Mouse (Mus musculus) hindbrain, postnatal 0 days (tissue): ENCODE measurements around the gene Epb41l5. TPM values are rescaled to one million over a fixed set of nuclear protein-coding genes. Genes with fewer than 3 reads are reported as not detected.

Experiments
- ATAC-seq: fragments of 200-750 bp; cut with Nextera tagmentation; 2 replicates; pipeline ENCODE4 v1.8.0; 2017; ENCODE audit warnings: mild to moderate bottlenecking, moderate TSS enrichment, moderate library complexity
- DNase-seq: peaks from one replicate; pipeline ENCODE4 v3.0.0-alpha.2; 2015; ENCODE audit warnings: low spot score
- H3K27ac ChIP-seq: fragments of 300-500 bp; sonication (generic); 2 replicates; pipeline ENCODE4 v1.5.1; 2014; ENCODE audit warnings: mild to moderate bottlenecking
- H3K27me3 ChIP-seq: fragments of 300-500 bp; sonication (generic); 2 replicates; pipeline ENCODE4 v1.6.1; 2014; ENCODE audit warnings: low read length, mixed read lengths; ENCODE audit not compliant: insufficient read depth
- H3K36me3 ChIP-seq: fragments of 300-500 bp; sonication (generic); 2 replicates; pipeline ENCODE4 v1.6.1; 2014; ENCODE audit warnings: low read length, mixed read lengths; ENCODE audit not compliant: insufficient read depth
- H3K4me1 ChIP-seq: fragments of 300-500 bp; sonication (generic); 2 replicates; pipeline ENCODE4 v1.6.1; 2014; ENCODE audit warnings: antibody characterized with exemption, low read length, mixed read lengths; ENCODE audit not compliant: insufficient read depth
- H3K4me2 ChIP-seq: fragments of 300-500 bp; sonication (generic); 2 replicates; pipeline ENCODE4 v1.6.1; 2014; ENCODE audit warnings: low read depth, mild to moderate bottlenecking, low read length, moderate library complexity, mixed read lengths
- H3K4me3 ChIP-seq: fragments of 300-500 bp; sonication (generic); 2 replicates; pipeline ENCODE4 v1.5.1; 2014; ENCODE audit warnings: low read length
- H3K9ac ChIP-seq: fragments of 300-500 bp; sonication (generic); replicated peaks from 2 replicates; pipeline ENCODE4 v1.6.1; 2014; ENCODE audit warnings: mild to moderate bottlenecking, low read length, moderate library complexity, mixed read lengths
- H3K9me3 ChIP-seq: fragments of 300-500 bp; sonication (generic); 2 replicates; pipeline ENCODE4 v1.6.1; 2016; ENCODE audit warnings: low read length, mixed read lengths
- CTCF ChIP-seq: IDR thresholded peaks from 2 replicates; pipeline ENCODE4 v1.5.1; 2016; ENCODE audit warnings: antibody characterized with exemption, control low read depth, low read depth
- WGBS: fragments of 180-500 bp; shearing (Covaris S2); extraction: QIAGEN DNeasy Blood & Tissue Kit; methylation state at CpG from one replicate; pipeline ENCODE4 v1.1.7; 2014; 5-methylcytosine and 5-hydroxymethylcytosine counted together
- polyA plus RNA-seq: library from polyadenylated mRNA; unstranded; fragments of >200 nt; fragmentation: Nextera tagmentation; extraction: Ambion mirVana; gene quantifications from 2 replicates; pipeline ENCODE4 v1.2.1, GENCODE M21; 2015
- total RNA-seq: library from RNA; depleted of rRNA; stranded (reverse); fragments of >200 nt; gene quantifications from 2 replicates; pipeline ENCODE4 v1.2.3, GENCODE M21; 2014

Epb41l5 gene
- total and polyA plus RNA-seq, 2 experiments from 2014 or later = 11.6 to 13.0 TPM

GRCm38 (mm10) chr1:119545164-119545563, 103.6 kb downstream of the Epb41l5 start:
- Histone ChIP-seq H3K4me1 (no peaks in the 10 kb centered on the region), H3K9ac (no peak overlapping the region), H3K4me2 (no peak overlapping the region), H3K36me3 (peaks cover 7% of the 10 kb centered on the region; the same call in 1 of the 2 replicates), H3K27me3 (no peaks in the 10 kb centered on the region), H3K4me3 (no peak overlapping the region), H3K27ac (no peak overlapping the region), H3K9me3 (no peaks in the 10 kb centered on the region)
- no peak for DNase-seq
- WGBS = 92% methylated on average over 2 of the region's 2 CpGs
- no peak for TF ChIP-seq CTCF
- no peak for ATAC-seq

- ATAC-seq = no peak
- H3K27me3 ChIP-seq = no peaks in the 10 kb centered on the region
- H3K4me3 ChIP-seq = no peak overlapping the region
- no peak for TF ChIP-seq CTCF
- no peak overlapping the region for H3K27ac ChIP-seq
- no peaks in the 10 kb centered on the region for H3K9me3 ChIP-seq
- H3K4me1 ChIP-seq = no peaks in the 10 kb centered on the region
- DNase-seq = no peak
- no peak overlapping the region for H3K4me2 ChIP-seq
- H3K9ac ChIP-seq = no peak overlapping the region
- WGBS = 93% methylated on average over 5 of the region's 5 CpGs
- peaks cover 4% of the 10 kb centered on the region; the same call in 1 of the 2 replicates for H3K36me3 ChIP-seq
These were observed 104.1 kb downstream of the Epb41l5 start for GRCm38 (mm10) chr1:119544611-119545155.

GRCm38 (mm10) chr1:119543316-119543715, 105.5 kb downstream of the Epb41l5 start:
- Histone ChIP-seq H3K27ac (no peak overlapping the region), H3K4me1 (no peaks in the 10 kb centered on the region), H3K27me3 (no peaks in the 10 kb centered on the region), H3K9ac (no peak overlapping the region), H3K4me3 (no peak overlapping the region), H3K9me3 (no peaks in the 10 kb centered on the region), H3K36me3 (peaks cover 4% of the 10 kb centered on the region; the same call in 1 of the 2 replicates), H3K4me2 (no peak overlapping the region)
- 92% methylated on average over 6 of the region's 6 CpGs for WGBS
- no peak for ATAC-seq
- no peak for DNase-seq
- no peak for TF ChIP-seq CTCF

- no peak for DNase-seq
- Histone ChIP-seq H3K27me3 (no peaks in the 10 kb centered on the region), H3K4me3 (no peak overlapping the region), H3K36me3 (peaks cover 4% of the 10 kb centered on the region; the same call in 1 of the 2 replicates), H3K4me2 (no peak overlapping the region), H3K9ac (no peak overlapping the region), H3K27ac (no peak overlapping the region), H3K4me1 (no peaks in the 10 kb centered on the region), H3K9me3 (no peaks in the 10 kb centered on the region)
- no peak for ATAC-seq
- WGBS = 90% methylated on average over 3 of the region's 3 CpGs
- no peak for TF ChIP-seq CTCF
These were observed 107.2 kb downstream of the Epb41l5 start for GRCm38 (mm10) chr1:119541570-119541969.

GRCm38 (mm10) chr1:119540836-119541557, 107.8 kb downstream of the Epb41l5 start:
- no peak for TF ChIP-seq CTCF
- DNase-seq (no peak), ATAC-seq (no peak)
- WGBS = 87% methylated on average over 9 of the region's 9 CpGs
- Histone ChIP-seq H3K9ac (no peak overlapping the region), H3K27me3 (no peaks in the 10 kb centered on the region), H3K27ac (no peak overlapping the region), H3K4me1 (no peaks in the 10 kb centered on the region), H3K4me2 (no peak overlapping the region), H3K4me3 (no peak overlapping the region), H3K9me3 (no peaks in the 10 kb centered on the region), H3K36me3 (peaks cover 4% of the 10 kb centered on the region; the same call in 1 of the 2 replicates)

DNA sequence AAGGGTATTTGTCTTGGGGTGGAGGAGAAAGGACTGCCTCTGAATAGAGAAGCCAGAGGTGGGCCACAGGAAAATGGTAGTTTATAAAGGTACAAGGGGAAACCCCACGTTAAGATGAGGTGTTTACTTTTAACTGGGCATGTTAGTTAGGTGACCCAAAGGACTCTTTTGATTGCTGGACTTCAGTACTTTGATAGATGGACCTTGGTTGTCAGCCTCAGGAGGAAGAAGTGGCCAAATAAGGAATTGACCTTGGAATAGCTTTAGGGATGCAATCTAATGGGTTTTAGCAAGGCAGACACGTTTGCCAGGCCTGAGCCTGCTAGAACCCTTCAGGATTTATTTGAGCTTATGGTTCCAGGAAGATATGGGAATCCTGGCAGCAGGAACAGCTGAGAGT, 109.5 kb downstream of the Epb41l5 start:
- no peak overlapping the region for H3K4me2 ChIP-seq
- no peaks in the 10 kb centered on the region for H3K9me3 ChIP-seq
- no peak overlapping the region for H3K27ac ChIP-seq
- peaks cover 4% of the 10 kb centered on the region; the same call in 1 of the 2 replicates for H3K36me3 ChIP-seq
- H3K4me3 ChIP-seq = no peak overlapping the region
- TF ChIP-seq CTCF = no peak
- no peak overlapping the region for H3K9ac ChIP-seq
- ATAC-seq = no peak
- no peaks in the 10 kb centered on the region for H3K27me3 ChIP-seq
- H3K4me1 ChIP-seq = no peaks in the 10 kb centered on the region
- no peak for DNase-seq
- whole genome bisulfite sequencing = 81% methylated on average over 2 of the region's 2 CpGs

- DNase-seq = no peak
- no peak overlapping the region for H3K27ac ChIP-seq
- H3K4me2 ChIP-seq = no peak overlapping the region
- ATAC-seq = no peak
- no peak overlapping the region for H3K4me3 ChIP-seq
- no peaks in the 10 kb centered on the region for H3K4me1 ChIP-seq
- no peak overlapping the region for H3K9ac ChIP-seq
- TF ChIP-seq CTCF = no peak
- H3K27me3 ChIP-seq = no peaks in the 10 kb centered on the region
- H3K36me3 ChIP-seq = no peaks in the 10 kb centered on the region
- no peaks in the 10 kb centered on the region for H3K9me3 ChIP-seq
- 89% methylated on average over 6 of the region's 6 CpGs for WGBS
These were observed 111.1 kb downstream of the Epb41l5 start for GRCm38 (mm10) chr1:119537651-119538050.
